Comparison of ENCODE assay signal across 18 mouse cellular contexts in the genomic region with DNA sequence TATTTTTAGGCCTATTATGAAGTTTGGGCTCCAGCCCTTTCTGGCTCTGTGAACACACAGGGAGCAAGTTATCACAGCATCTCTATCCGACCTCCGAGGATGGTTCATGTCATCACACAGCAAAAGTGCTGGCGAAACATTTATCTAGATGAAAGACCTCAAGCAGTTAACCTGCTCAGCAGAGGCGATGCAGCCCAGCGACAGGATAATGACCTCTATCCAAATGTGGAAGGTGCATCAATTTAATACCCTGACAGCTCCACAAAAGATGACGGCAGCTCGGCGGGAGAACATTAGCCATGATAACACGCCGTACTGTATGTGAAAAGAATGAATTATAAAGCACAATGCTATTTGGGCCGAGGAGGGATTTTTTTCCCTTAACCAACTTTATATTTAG.
DNase-seq lines count a peak whose midpoint lies in the region; ATAC-seq and TF ChIP-seq lines count a peak whose summit lies in the region.
"Had no signal": no experiment of that assay in that cellular context is flagged by ENCODE, and none has a peak within 500 bp of the region (broad histone marks: within the 10 kb centered on the region; RNA-seq: fewer than 3 reads in every experiment).

No protein-coding gene starts in this region.

- no peak overlapping the region for H3K4me3 ChIP-seq in forebrain, embryonic 13.5 days
- H3K4me3 ChIP-seq in hindbrain, embryonic 15.5 days, result no peak overlapping the region
- no peak overlapping the region for H3K4me3 ChIP-seq in neural tube, embryonic 11.5 days (ENCODE audit: low read depth, low read length)
- H3K4me3 ChIP-seq in embryonic facial prominence, embryonic 10.5 days, result no peak overlapping the region
- H3K4me3 ChIP-seq in cerebellum, adult 2 months (replicated peaks; ENCODE audit: insufficient read depth, low read depth, low read length), result no peak overlapping the region
- H3K4me3 ChIP-seq: heart, embryonic 10.5 days had no signal

- no peaks in the 10 kb centered on the region for H3K27me3 ChIP-seq in forebrain, embryonic 13.5 days
- 0 out of 2 replicates have a peak, but pooled peaks cover 10% of the 10 kb centered on the region for H3K27me3 ChIP-seq in hindbrain, embryonic 15.5 days
- H3K27me3 ChIP-seq in neural tube, embryonic 11.5 days (ENCODE audit: control insufficient read depth, insufficient read depth, low read length), result peaks cover 23% of the 10 kb centered on the region
- no peaks in the 10 kb centered on the region for H3K27me3 ChIP-seq in embryonic facial prominence, embryonic 10.5 days (replicated peaks; ENCODE audit: low read depth, poor library complexity, severe bottlenecking)
- H3K27me3 ChIP-seq in cerebellum, adult 2 months (ENCODE audit: control insufficient read depth, insufficient read depth, low read length), result no peaks in the 10 kb centered on the region

- TF ChIP-seq POLR2A in cerebellum, adult 2 months (IDR thresholded peaks at IDR 0.05; ENCODE audit: borderline replicate concordance, insufficient read depth, low read length), result no peak

- ATAC-seq in forebrain, embryonic 13.5 days, result peak; percentile 50; the same call in 1 of the 2 replicates
- ATAC-seq in hindbrain, embryonic 15.5 days (ENCODE audit: low FRiP score, low read depth), result 0 out of 2 replicates have a peak, but pooled peaks have one; percentile 54
- ATAC-seq in neural tube, embryonic 11.5 days (ENCODE audit: insufficient read depth, low FRiP score, low TSS enrichment), result no peak
- ATAC-seq: lung, postnatal 0 days had no signal

- H3K27ac ChIP-seq in forebrain, embryonic 13.5 days, result no peak overlapping the region
- no peak overlapping the region for H3K27ac ChIP-seq in hindbrain, embryonic 15.5 days (replicated peaks)
- H3K27ac ChIP-seq in neural tube, embryonic 11.5 days (ENCODE audit: low read depth, low read length), result no peak overlapping the region
- no peak overlapping the region; the same call in 1 of the 2 replicates for H3K27ac ChIP-seq in embryonic facial prominence, embryonic 10.5 days (replicated peaks)
- H3K27ac ChIP-seq in cerebellum, adult 2 months (ENCODE audit: insufficient read depth, low read length), result no peak overlapping the region
- H3K27ac ChIP-seq: liver, embryonic 14.5 days; stomach, postnatal 0 days had no signal

- intact Hi-C loops in left cerebral cortex, postnatal 4 days (cut with DNase I), result no loop called here

- 28% methylated on average over 11 of the region's 11 CpGs for WGBS in forebrain, embryonic 13.5 days
- 13% methylated on average over 11 of the region's 11 CpGs for WGBS in hindbrain, embryonic 15.5 days
- WGBS in neural tube, embryonic 11.5 days, result 8% methylated on average over 11 of the region's 11 CpGs
- WGBS in embryonic facial prominence, embryonic 10.5 days, result 65% methylated on average over 11 of the region's 11 CpGs
- 49% methylated on average over 11 of the region's 11 CpGs for WGBS in cerebellum, adult 2 months

- no peaks in the 10 kb centered on the region for H3K36me3 ChIP-seq in forebrain, embryonic 13.5 days (ENCODE audit: poor library complexity, severe bottlenecking)
- H3K36me3 ChIP-seq in hindbrain, embryonic 15.5 days, result no peaks in the 10 kb centered on the region
- no peaks in the 10 kb centered on the region for H3K36me3 ChIP-seq in neural tube, embryonic 11.5 days (ENCODE audit: control insufficient read depth, insufficient read depth, low read length)
- no peaks in the 10 kb centered on the region for H3K36me3 ChIP-seq in embryonic facial prominence, embryonic 10.5 days (replicated peaks)
- H3K36me3 ChIP-seq: heart, embryonic 10.5 days had no signal

- 0 out of 2 replicates have a peak overlapping the region, but pooled peaks have one; percentile 9 for H3K9ac ChIP-seq in forebrain, embryonic 13.5 days
- H3K9ac ChIP-seq in hindbrain, embryonic 15.5 days, result no peak overlapping the region
- H3K9ac ChIP-seq in neural tube, embryonic 11.5 days (ENCODE audit: low read length), result no peak overlapping the region
- H3K9ac ChIP-seq: liver, embryonic 14.5 days had no signal

- peak; percentile 44 for DNase-seq in embryo, embryonic 10 days (ENCODE audit: low spot score)
- DNase-seq in embryo, embryonic 9.5 days (ENCODE audit: extremely low spot score), result no peak
- peak; percentile 50 for DNase-seq in neural tube, embryonic 11.5 days (ENCODE audit: low spot score)
- no peak for DNase-seq in embryonic facial prominence, embryonic 10.5 days (ENCODE audit: low spot score)
- no peak for DNase-seq in cerebellum, adult 2 months
- DNase-seq in left cerebral cortex, postnatal 4 days, result no peak
- DNase-seq: adrenal gland, postnatal 14 days; gastrocnemius, postnatal 36 days; heart, postnatal 36 days; kidney, adult 18-20 months; kidney, postnatal 4 days; thymus, postnatal 4 days had no signal

- H3K4me2 ChIP-seq in forebrain, embryonic 13.5 days, result peak overlapping the region; percentile 25; the same call in 1 of the 2 replicates
- no peak overlapping the region for H3K4me2 ChIP-seq in hindbrain, embryonic 15.5 days
- peak overlapping the region; percentile 20; the same call in 1 of the 2 replicates for H3K4me2 ChIP-seq in neural tube, embryonic 11.5 days (ENCODE audit: low read depth)

- peaks cover 18% of the 10 kb centered on the region for H3K4me1 ChIP-seq in forebrain, embryonic 13.5 days
- peaks cover 14% of the 10 kb centered on the region for H3K4me1 ChIP-seq in hindbrain, embryonic 15.5 days (replicated peaks)
- peaks cover 12% of the 10 kb centered on the region; the same call in 1 of the 2 replicates for H3K4me1 ChIP-seq in neural tube, embryonic 11.5 days (ENCODE audit: control insufficient read depth, insufficient read depth, low read length)
- peaks cover 35% of the 10 kb centered on the region for H3K4me1 ChIP-seq in embryonic facial prominence, embryonic 10.5 days
- H3K4me1 ChIP-seq in cerebellum, adult 2 months (ENCODE audit: control insufficient read depth, insufficient read depth, low read length), result no peaks in the 10 kb centered on the region

- no peaks in the 10 kb centered on the region for H3K9me3 ChIP-seq in forebrain, embryonic 13.5 days (replicated peaks)
- no peaks in the 10 kb centered on the region for H3K9me3 ChIP-seq in hindbrain, embryonic 15.5 days
- H3K9me3 ChIP-seq in neural tube, embryonic 11.5 days (ENCODE audit: control insufficient read depth, low read length), result no peaks in the 10 kb centered on the region
- H3K9me3 ChIP-seq in embryonic facial prominence, embryonic 10.5 days, result no peaks in the 10 kb centered on the region
- H3K9me3 ChIP-seq: heart, embryonic 10.5 days had no signal

- TF ChIP-seq CTCF in cerebellum, adult 2 months (IDR thresholded peaks at IDR 0.05; ENCODE audit: borderline replicate concordance, insufficient read depth, low read depth, low read length), result no peak

Comparison
In these comparisons a context has a peak if more than half of its experiments do, and no peak if none do; other contexts are left out.
1. DNase-seq: peak in embryo, embryonic 10 days (single experiment) and neural tube, embryonic 11.5 days (single experiment); none in embryo, embryonic 9.5 days (single experiment), embryonic facial prominence, embryonic 10.5 days (single experiment), cerebellum, adult 2 months (0 of 2) and left cerebral cortex, postnatal 4 days (single experiment).